Mouse (Mus musculus): ENCODE data around the gene Wars. TPM values are rescaled to one million over a fixed set of nuclear protein-coding genes. Genes with fewer than 3 reads are reported as not detected.
"Not testable (repeated sequence)": the region's sequence is repeated elsewhere in the genome, so short reads cannot be mapped to it uniquely, and the experiment has no call there.

Wars gene
- total RNA-seq, 2 experiments from 2014 or later = 90.4 to 92.5 TPM

DNA sequence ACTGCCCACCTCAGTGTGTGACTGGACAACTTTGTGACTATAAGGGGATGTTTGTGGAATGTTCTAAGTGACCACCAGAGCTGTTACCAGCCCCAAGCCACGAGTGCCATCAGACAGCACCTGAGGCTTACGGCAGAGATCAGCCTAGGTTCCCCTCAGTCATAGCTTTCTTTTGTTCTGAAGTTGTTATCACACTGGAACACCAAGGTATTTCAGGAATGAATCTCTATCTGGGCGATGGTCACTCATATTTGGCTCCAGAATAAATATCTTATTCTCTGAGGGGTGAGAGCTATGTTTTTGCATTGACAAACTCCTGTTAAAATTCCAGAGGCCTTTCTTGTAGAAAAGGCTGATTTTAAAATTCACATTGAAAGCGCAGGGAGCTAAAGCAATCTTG lies 14.8 kb downstream of the Wars start:
- no peak for DNase-seq (ENCODE audit: extremely low spot score in 1 of 2, low spot score in 2 of 2)
- intact Hi-C loops (cut with DNase I) = no loop called here

DNA sequence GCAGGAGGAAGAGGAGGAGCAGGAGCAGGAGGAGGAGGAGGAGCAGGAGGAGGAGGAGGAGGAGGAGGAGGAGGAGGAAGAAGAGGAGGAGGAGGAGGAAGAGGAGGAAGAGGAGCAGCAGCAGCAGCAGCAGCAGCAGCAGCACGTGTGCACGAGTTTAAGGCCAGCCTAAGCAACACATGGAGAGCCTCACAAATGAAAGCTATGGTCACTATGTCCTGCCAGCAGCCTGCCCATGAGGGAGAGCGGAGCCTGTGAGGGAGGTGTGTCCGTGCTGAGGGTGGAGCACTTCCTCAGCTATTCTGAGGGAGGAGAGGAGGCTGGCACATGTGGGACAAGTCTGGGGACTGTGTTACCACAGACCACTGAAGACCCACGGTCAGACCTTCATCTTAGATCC lies 20.9 kb downstream of the Wars start:
- intact Hi-C loops (cut with DNase I) = no loop called here
- no peak for DNase-seq (ENCODE audit: extremely low spot score in 1 of 2, low spot score in 2 of 2)

- intact Hi-C loops (cut with DNase I) = no loop called here
- no peak for DNase-seq (ENCODE audit: extremely low spot score in 1 of 2, low spot score in 2 of 2)
Measured at GRCm38 (mm10) chr12:108869575-108869974, 24.4 kb downstream of the Wars start.

DNA sequence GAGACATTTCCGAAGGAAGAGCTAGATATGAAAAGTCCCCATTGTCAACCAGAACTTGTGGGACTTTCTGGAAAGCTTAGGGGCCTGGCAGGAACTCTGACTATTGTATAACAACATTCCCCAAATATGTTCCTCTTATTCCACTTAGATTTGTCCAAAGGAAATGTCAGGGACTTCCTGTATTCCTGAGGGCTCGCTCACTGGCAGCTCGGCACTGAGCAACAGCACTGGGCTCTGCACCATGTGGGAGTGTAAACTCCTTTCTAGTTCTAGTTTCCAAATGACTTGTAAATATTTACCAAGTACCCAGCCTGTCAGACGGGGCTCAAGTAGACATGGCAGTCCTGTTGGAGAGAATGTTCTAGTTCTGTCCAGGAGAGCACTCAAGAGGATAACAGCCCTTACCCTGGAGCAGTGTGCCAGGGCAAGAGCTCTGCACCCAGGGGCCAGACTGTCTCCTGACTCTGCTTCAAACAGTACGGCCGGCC lies 28.9 kb downstream of the Wars start:
- no peak for DNase-seq (ENCODE audit: extremely low spot score in 1 of 2, low spot score in 2 of 2)
- intact Hi-C loops (cut with DNase I) = no loop called here

DNA sequence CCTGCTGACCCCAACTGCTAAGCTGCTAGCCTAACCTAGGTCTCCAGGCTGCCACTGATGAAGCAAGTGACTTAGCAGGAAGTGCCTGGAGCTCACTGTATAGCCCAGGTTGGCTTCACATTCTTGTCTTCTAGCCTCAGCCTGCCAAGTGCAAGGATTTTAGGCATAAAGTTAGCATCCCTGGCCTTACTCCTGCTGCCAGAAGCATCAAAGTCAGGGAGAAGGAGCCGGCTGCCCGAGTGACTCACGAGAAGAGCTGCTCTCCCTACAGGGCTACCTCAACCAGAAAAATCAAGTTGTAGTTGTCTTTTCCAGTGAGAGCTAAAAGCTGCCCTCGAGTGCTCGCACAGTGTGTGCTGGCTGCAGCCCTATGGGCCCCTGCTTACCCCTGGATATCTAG lies 35.5 kb downstream of the Wars start:
- intact Hi-C loops (cut with DNase I) = no loop called here
- DNase-seq (ENCODE audit: extremely low spot score in 1 of 2, low spot score in 2 of 2) = no peak

DNA sequence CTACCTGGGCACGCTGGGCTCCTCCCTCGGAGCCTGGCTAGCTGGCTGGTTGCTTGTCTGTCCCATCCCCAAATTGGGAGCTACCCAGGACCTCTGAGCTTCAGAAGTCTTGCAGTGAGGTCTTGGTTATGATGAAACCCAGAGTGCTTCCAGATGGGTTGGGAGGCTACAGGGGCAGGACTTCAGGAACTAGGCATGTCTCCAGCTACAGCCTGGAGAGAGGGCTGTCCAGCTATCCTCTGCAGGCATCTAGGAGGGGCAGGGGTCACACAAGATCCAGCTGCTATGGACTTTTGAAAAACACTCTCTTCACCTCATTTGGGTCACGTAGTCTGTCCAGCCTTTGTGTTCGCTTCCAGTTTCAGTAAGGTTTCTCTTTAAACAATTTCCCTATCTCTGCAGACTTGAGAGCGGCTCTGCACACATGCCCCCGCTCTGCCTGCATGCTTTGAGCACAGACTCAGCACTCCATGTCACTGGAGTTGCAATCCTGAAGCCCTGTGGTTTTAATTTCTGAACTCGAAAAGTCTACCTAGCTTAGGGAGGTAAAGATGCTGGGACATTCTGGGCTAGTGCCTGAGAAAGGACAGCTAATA lies 36.3 kb downstream of the Wars start:
- no peak for DNase-seq (ENCODE audit: extremely low spot score in 1 of 2, low spot score in 2 of 2)
- intact Hi-C loops (cut with DNase I) = no loop called here

GRCm38 (mm10) chr12:108857109-108857508 lies 36.9 kb downstream of the Wars start:
- no peak for DNase-seq (ENCODE audit: extremely low spot score in 1 of 2, low spot score in 2 of 2)
- intact Hi-C loops (cut with DNase I) = no loop called here

- intact Hi-C loops (cut with DNase I) = no loop called here
- DNase-seq (ENCODE audit: extremely low spot score in 1 of 2, low spot score in 2 of 2) = no peak
Measured at GRCm38 (mm10) chr12:108856186-108856585, 37.8 kb downstream of the Wars start.

GRCm38 (mm10) chr12:108855081-108855480 lies 38.9 kb downstream of the Wars start:
- DNase-seq (ENCODE audit: extremely low spot score in 1 of 2, low spot score in 2 of 2) = no peak

GRCm38 (mm10) chr12:108852822-108853221 lies 41.2 kb downstream of the Wars start:
- intact Hi-C loops (cut with DNase I) = no loop called here
- peak in 1 of 2 experiments; percentile 20 for DNase-seq (ENCODE audit: extremely low spot score in 1 of 2, low spot score in 2 of 2)

More at GRCm38 (mm10) chr12:108855081-108855480, 38.9 kb downstream of the Wars start:
- intact Hi-C loops (cut with DNase I) = no loop called here

DNA sequence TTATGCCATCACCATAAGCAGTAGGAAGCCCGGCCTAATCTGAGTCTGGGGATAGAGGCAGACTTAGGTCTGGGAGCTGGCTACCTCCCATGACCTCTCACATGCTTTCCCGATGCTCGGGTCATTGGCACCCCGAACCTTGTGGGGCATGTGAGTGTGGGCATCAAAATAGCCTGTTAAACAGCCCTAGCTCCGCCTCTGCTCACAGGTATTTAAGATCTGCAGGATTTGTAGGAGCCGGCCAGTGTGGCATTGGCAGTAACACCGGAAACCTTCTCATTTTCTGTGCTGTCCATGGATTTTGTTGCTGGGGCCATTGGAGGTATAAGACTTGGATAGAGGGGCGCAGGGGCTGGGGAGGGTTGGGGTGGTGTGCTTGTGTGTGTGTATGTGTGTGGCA lies 43.1 kb downstream of the Wars start:
- intact Hi-C loops (cut with DNase I) = no loop called here

GRCm38 (mm10) chr12:108850129-108850528 lies 43.8 kb downstream of the Wars start:
- peak in 1 of 2 experiments; percentile 24 for DNase-seq (ENCODE audit: extremely low spot score in 1 of 2, low spot score in 2 of 2)
- intact Hi-C loops (cut with DNase I) = no loop called here

More for the DNA sequence above, 43.1 kb downstream of the Wars start:
- no peak for DNase-seq (ENCODE audit: extremely low spot score in 1 of 2, low spot score in 2 of 2)

DNA sequence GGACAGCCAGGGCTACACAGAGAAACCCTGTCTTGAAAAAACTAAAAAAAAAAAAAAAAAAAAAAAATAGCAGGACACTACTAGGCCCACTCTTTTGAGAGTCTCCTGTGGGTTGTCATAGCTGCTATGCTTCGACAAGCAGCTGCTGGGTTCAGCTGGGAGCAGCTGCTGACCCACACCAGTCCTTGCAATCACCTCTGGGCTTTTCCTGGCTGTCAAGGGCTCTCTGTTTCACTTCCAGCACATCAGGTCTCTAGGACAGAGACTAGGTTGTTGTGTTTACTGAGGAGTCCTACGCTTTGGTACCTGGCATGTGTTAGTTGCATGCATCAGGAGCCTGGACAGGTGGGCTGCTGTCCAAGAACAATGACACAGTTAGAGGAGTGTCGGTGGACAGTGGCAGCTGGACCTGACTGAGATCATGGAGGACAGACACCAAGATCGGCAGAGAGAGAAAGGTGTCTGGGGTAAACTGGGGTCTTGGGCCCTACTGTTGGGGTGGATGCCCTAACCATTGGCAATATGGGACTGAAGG lies 44.4 kb downstream of the Wars start:
- DNase-seq (ENCODE audit: extremely low spot score in 1 of 2, low spot score in 2 of 2) = no peak
- intact Hi-C loops (cut with DNase I) = no loop called here

GRCm38 (mm10) chr12:108848033-108848432 lies 45.9 kb downstream of the Wars start:
- intact Hi-C loops (cut with DNase I); DNase-seq (ENCODE audit: extremely low spot score in 1 of 2, low spot score in 2 of 2): not testable (repeated sequence)

- intact Hi-C loops (cut with DNase I) = no loop called here
- no peak for DNase-seq (ENCODE audit: extremely low spot score in 1 of 2, low spot score in 2 of 2)
Measured at GRCm38 (mm10) chr12:108842663-108843062, 51.3 kb downstream of the Wars start.

GRCm38 (mm10) chr12:108841181-108841580 lies 52.8 kb downstream of the Wars start:
- intact Hi-C loops (cut with DNase I) = no loop called here
- DNase-seq (ENCODE audit: extremely low spot score in 1 of 2, low spot score in 2 of 2) = no peak

DNA sequence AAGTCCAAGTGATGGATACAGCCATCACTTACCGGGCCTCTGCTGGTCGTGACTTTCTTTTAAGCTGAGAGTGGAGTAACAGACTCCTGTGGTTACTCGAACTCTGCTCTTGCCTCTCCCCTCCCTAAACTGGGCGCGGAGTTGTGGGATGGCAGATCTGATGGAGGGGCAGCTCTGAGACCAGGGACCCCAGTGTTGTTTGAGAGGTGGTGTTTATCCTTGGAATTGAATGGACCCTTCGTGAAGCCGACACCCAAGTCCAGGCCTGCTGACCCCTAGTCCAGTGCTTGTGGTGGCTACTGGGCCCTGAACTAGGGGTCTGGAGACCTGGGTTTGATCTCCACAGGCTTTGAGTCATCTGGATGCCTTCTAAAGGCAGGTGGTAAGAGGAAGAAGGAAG lies 57.3 kb downstream of the Wars start:
- intact Hi-C loops (cut with DNase I) = loop anchor here (5.0 kb wide), 1 partner anchor 44 kb away; the partner anchor contains the start of gene Yy1
- DNase-seq (ENCODE audit: extremely low spot score in 1 of 2, low spot score in 2 of 2) = peak in 1 of 2 experiments; percentile 26

DNA sequence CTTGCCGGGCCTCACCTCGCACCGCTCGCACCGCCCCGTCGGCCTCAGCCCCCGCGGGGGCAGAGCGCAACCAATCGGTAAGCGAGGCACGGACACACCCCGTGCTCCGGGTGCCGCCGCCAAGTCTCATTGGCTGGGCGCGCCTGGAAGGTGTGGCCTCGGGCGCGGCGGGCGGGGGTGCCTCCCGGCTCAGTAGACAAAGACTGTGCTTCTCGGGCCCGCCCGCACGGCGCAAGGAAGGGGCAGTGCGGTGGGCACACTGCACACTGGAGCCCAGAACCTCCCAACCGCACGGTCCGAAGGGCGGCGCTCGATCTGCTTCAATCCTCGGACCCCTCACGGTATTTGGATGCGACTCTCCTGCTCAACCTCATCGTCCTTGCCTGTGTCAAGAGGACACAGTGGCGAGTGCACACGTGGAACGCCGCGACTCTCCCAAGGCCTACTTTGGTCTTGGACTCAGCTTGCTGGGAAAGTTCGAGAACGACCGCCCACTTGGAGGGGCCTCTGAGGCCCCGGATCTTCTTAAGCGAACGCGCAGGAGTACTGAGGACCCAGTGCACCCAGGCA lies 58.0 kb downstream of the Wars start, which contains the start of the genes Slc25a29 and Slc25a47:
Slc25a29 (minus strand) TSS at position 44 of the 570 bp plus-strand sequence.
Slc25a47 (plus strand) TSS at position 207 of the 570 bp plus-strand sequence.
- DNase-seq (ENCODE audit: extremely low spot score in 1 of 2, low spot score in 2 of 2) = peak; percentile 95 to 98

GRCm38 (mm10) chr12:108835208-108835839 lies 58.6 kb downstream of the Wars start:
- no peak for DNase-seq (ENCODE audit: extremely low spot score in 1 of 2, low spot score in 2 of 2)
- intact Hi-C loops (cut with DNase I) = loop anchor here (5.0 kb wide), 1 partner anchor 43 kb away; the partner anchor contains the start of gene Yy1

More for the DNA sequence above, 58.0 kb downstream of the Wars start, which contains the start of the genes Slc25a29 and Slc25a47:
- intact Hi-C loops (cut with DNase I) = loop anchor here (5.0 kb wide), 1 partner anchor 44 kb away; the partner anchor contains the start of gene Yy1

Data from left cerebral cortex, postnatal 10 days (tissue).